Mouse (Mus musculus) limb, embryonic 13.5 days (tissue): ENCODE measurements at regions not wholly inside any gene's neighbourhood (a gene's known extent, or its start where the extent isn't known, plus 50 kb on each side); places are given as distances from the start of the nearest gene placed in this dataset.

Experiments used
- ATAC-seq: fragments of 200-750 bp; cut with Nextera tagmentation; 2 replicates; pipeline ENCODE4 v1.8.0; 2017; ENCODE audit warnings: low read depth, moderate number of reproducible peaks, moderate TSS enrichment; ENCODE audit not compliant: low FRiP score
- H3K27ac ChIP-seq: fragments of 300-500 bp; sonication (generic); 2 replicates; pipeline ENCODE4 v1.5.1; 2015; ENCODE audit warnings: inconsistent platforms, mild to moderate bottlenecking, moderate library complexity
- H3K27me3 ChIP-seq: fragments of 300-500 bp; sonication (generic); 2 replicates; pipeline ENCODE4 v1.6.1; 2015; ENCODE audit warnings: mild to moderate bottlenecking, inconsistent platforms
- H3K36me3 ChIP-seq: fragments of 300-500 bp; sonication (generic); 2 replicates; pipeline ENCODE4 v1.6.1; 2015; ENCODE audit warnings: inconsistent platforms, mild to moderate bottlenecking, moderate library complexity
- H3K4me1 ChIP-seq: fragments of 300-500 bp; sonication (generic); 2 replicates; pipeline ENCODE4 v1.6.1; 2015; ENCODE audit warnings: inconsistent platforms
- H3K4me2 ChIP-seq: fragments of 300-500 bp; sonication (generic); replicated peaks from 2 replicates; pipeline ENCODE4 v1.6.1; 2015; ENCODE audit warnings: inconsistent platforms, mild to moderate bottlenecking, moderate library complexity
- H3K4me3 ChIP-seq: fragments of 300-500 bp; sonication (generic); 2 replicates; pipeline ENCODE4 v1.5.1; 2015; ENCODE audit warnings: moderate library complexity, mild to moderate bottlenecking, inconsistent platforms
- H3K9ac ChIP-seq: fragments of 300-500 bp; sonication (generic); 2 replicates; pipeline ENCODE4 v1.6.1; 2015; ENCODE audit warnings: mild to moderate bottlenecking, inconsistent platforms
- H3K9me3 ChIP-seq: fragments of 300-500 bp; sonication (generic); 2 replicates; pipeline ENCODE4 v1.6.1; 2016; ENCODE audit warnings: inconsistent platforms
- WGBS: fragments of 180-500 bp; shearing (Covaris S2); methylation state at CpG from one replicate; pipeline ENCODE4 v1.1.7; 2015; 5-methylcytosine and 5-hydroxymethylcytosine counted together

GRCm38 (mm10) chr10:125610353-125610752 lies 221.1 kb upstream of the Slc16a7 start:
- H3K4me1 ChIP-seq, result no peaks in the 10 kb centered on the region
- no peaks in the 10 kb centered on the region for H3K9me3 ChIP-seq
- ATAC-seq, result no peak
- H3K4me3 ChIP-seq, result no peak overlapping the region
- peaks cover 3% of the 10 kb centered on the region; the same call in 1 of the 2 replicates for H3K27me3 ChIP-seq
- no peaks in the 10 kb centered on the region for H3K36me3 ChIP-seq
- no peak overlapping the region for H3K4me2 ChIP-seq
- no peak overlapping the region for H3K9ac ChIP-seq
- H3K27ac ChIP-seq, result no peak overlapping the region
- 78% methylated on average over 5 of the region's 5 CpGs for WGBS

GRCm38 (mm10) chr10:125612773-125613172 lies 223.5 kb upstream of the Slc16a7 start:
- H3K9ac ChIP-seq, result no peak overlapping the region
- H3K36me3 ChIP-seq, result no peaks in the 10 kb centered on the region
- H3K4me2 ChIP-seq, result no peak overlapping the region

GRCm38 (mm10) chr10:125621376-125621775 lies 232.1 kb upstream of the Slc16a7 start:
- H3K4me2 ChIP-seq, result no peak overlapping the region
- H3K9ac ChIP-seq, result no peak overlapping the region
- no peaks in the 10 kb centered on the region for H3K36me3 ChIP-seq
- no peak for ATAC-seq
- no peaks in the 10 kb centered on the region for H3K27me3 ChIP-seq
- H3K27ac ChIP-seq, result no peak overlapping the region
- H3K4me1 ChIP-seq, result no peaks in the 10 kb centered on the region
- H3K9me3 ChIP-seq, result no peaks in the 10 kb centered on the region
- 58% methylated on average over 6 of the region's 6 CpGs for WGBS
- no peak overlapping the region for H3K4me3 ChIP-seq

More at GRCm38 (mm10) chr10:125612773-125613172, 223.5 kb upstream of the Slc16a7 start:
- H3K4me1 ChIP-seq, result no peaks in the 10 kb centered on the region
- no peak overlapping the region for H3K27ac ChIP-seq
- no peak overlapping the region for H3K4me3 ChIP-seq
- H3K27me3 ChIP-seq, result peaks cover 3% of the 10 kb centered on the region; the same call in 1 of the 2 replicates
- no peak for ATAC-seq
- WGBS, result 87% methylated on average over 6 of the region's 6 CpGs
- no peaks in the 10 kb centered on the region for H3K9me3 ChIP-seq

- H3K4me1 ChIP-seq, result no peaks in the 10 kb centered on the region
- WGBS, result 20% methylated on average over 7 of the region's 7 CpGs
- no peaks in the 10 kb centered on the region for H3K9me3 ChIP-seq
- H3K27ac ChIP-seq, result no peak overlapping the region
- H3K4me3 ChIP-seq, result no peak overlapping the region
- no peaks in the 10 kb centered on the region for H3K27me3 ChIP-seq
- H3K4me2 ChIP-seq, result no peak overlapping the region
- H3K9ac ChIP-seq, result no peak overlapping the region
- no peak for ATAC-seq
- H3K36me3 ChIP-seq, result no peaks in the 10 kb centered on the region
Measured at GRCm38 (mm10) chr10:125623836-125624235, 234.6 kb upstream of the Slc16a7 start.

DNA sequence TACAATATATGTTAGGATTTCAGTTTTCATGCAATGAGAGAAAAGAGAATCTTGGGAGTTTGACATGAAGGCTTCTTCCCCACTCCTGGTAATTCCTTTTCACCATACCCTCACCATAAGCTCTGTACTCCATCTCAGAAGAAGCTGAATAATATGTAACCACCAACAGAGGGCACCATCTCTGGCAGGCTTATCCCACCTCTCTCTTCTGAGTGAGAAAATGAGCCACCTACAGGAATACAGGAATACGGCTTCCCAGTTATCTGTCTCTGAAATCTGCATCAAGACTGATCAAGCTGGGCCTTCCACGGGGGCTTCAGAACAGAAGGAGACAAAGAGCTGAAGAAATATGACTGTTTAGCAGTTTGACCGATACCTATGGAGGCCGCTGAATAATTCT lies 278.6 kb upstream of the Slc16a7 start:
- H3K9ac ChIP-seq, result no peak overlapping the region
- H3K4me1 ChIP-seq, result 0 out of 2 replicates have a peak, but pooled peaks cover 6% of the 10 kb centered on the region
- 87% methylated on average over 4 of the region's 4 CpGs for WGBS
- no peak for ATAC-seq
- H3K27ac ChIP-seq, result no peak overlapping the region
- H3K4me2 ChIP-seq, result no peak overlapping the region
- H3K36me3 ChIP-seq, result no peaks in the 10 kb centered on the region
- H3K9me3 ChIP-seq, result no peaks in the 10 kb centered on the region
- H3K27me3 ChIP-seq, result no peaks in the 10 kb centered on the region
- H3K4me3 ChIP-seq, result no peak overlapping the region

GRCm38 (mm10) chr10:125673637-125674036 lies 284.4 kb upstream of the Slc16a7 start:
- 56% methylated on average over 11 of the region's 11 CpGs for WGBS
- no peak overlapping the region for H3K9ac ChIP-seq
- H3K27ac ChIP-seq, result no peak overlapping the region
- ATAC-seq, result no peak
- H3K4me2 ChIP-seq, result no peak overlapping the region
- no peaks in the 10 kb centered on the region for H3K27me3 ChIP-seq
- no peak overlapping the region for H3K4me3 ChIP-seq
- no peaks in the 10 kb centered on the region for H3K9me3 ChIP-seq
- no peaks in the 10 kb centered on the region for H3K36me3 ChIP-seq
- 0 out of 2 replicates have a peak, but pooled peaks cover 5% of the 10 kb centered on the region for H3K4me1 ChIP-seq

DNA sequence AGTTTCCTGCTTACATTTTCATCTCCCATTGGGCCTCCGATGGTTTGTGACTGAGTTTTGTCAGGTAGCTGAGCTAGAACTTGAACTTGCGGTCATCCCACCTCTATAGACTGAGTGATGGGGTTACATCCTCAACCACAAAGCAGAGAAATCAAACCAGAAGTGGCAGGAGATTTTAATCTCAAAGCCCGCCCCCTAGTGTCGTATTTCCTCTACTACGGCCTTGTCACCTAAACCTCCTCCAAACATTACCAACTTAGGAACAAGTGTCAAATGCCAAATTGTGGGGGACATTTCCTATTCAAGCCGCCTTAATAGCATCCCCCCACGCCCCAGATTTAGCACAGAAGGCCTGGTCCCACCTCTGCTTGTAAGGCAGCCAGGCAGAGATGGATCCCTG lies 286.3 kb upstream of the Lrig3 start:
- 71% methylated on average over 7 of the region's 7 CpGs for WGBS
- no peaks in the 10 kb centered on the region for H3K4me1 ChIP-seq
- ATAC-seq, result no peak
- H3K36me3 ChIP-seq, result no peaks in the 10 kb centered on the region
- H3K27ac ChIP-seq, result no peak overlapping the region
- H3K9ac ChIP-seq, result no peak overlapping the region
- H3K27me3 ChIP-seq, result no peaks in the 10 kb centered on the region
- H3K4me2 ChIP-seq, result no peak overlapping the region
- no peak overlapping the region for H3K4me3 ChIP-seq
- no peaks in the 10 kb centered on the region for H3K9me3 ChIP-seq

DNA sequence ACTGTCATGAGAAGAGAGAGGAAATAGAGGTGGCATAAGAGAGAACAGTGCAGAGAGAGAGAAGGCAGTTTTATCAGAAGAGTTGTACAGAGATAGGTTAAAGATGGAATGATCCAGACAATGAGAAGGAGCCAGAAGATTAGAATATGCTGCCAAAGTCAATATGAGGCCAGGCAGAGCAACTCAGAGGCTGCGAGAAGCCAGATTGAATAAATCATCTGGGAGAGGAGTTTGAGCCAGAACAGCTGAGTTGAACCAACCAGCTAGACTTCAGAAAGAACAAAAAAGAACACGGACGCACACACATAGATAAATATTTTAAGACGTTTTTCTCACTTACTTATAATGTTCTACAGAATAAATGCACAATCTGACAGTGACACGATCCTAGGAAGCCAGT lies 280.8 kb upstream of the Lrig3 start:
- Histone ChIP-seq H3K9ac (no peak overlapping the region), H3K4me3 (no peak overlapping the region), H3K27ac (no peak overlapping the region), H3K27me3 (no peaks in the 10 kb centered on the region), H3K4me1 (no peaks in the 10 kb centered on the region), H3K36me3 (no peaks in the 10 kb centered on the region), H3K9me3 (no peaks in the 10 kb centered on the region), H3K4me2 (no peak overlapping the region)
- no peak for ATAC-seq
- WGBS, result 89% methylated on average over 5 of the region's 5 CpGs

- no peaks in the 10 kb centered on the region for H3K9me3 ChIP-seq
- WGBS, result 47% methylated on average over 7 of the region's 7 CpGs
- no peaks in the 10 kb centered on the region for H3K4me1 ChIP-seq
- no peaks in the 10 kb centered on the region for H3K36me3 ChIP-seq
- H3K4me3 ChIP-seq, result no peak overlapping the region
- H3K9ac ChIP-seq, result no peak overlapping the region
- H3K27me3 ChIP-seq, result no peaks in the 10 kb centered on the region
- no peak overlapping the region for H3K27ac ChIP-seq
- ATAC-seq, result no peak
- H3K4me2 ChIP-seq, result no peak overlapping the region
Measured at GRCm38 (mm10) chr10:125693505-125693904, 272.5 kb upstream of the Lrig3 start.

DNA sequence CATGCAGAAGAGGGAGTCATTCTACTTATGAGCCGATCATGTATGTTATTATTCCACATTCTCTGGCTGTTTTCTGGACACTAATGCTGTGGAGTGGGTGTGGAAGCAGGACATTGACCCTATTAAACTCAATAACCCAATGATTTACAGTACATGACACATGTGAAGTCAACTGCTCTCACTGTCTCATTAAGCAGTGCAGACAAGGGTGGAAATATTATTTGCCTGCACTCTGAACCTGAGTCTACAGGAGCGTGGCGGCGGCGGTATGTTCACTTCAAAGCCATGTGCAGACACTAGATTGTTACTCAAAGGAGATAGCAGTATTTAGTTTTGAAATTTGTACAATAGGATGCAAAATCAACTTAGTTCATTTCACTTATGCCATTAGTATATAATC lies 269.8 kb upstream of the Lrig3 start:
- Histone ChIP-seq H3K27me3 (no peaks in the 10 kb centered on the region), H3K4me3 (no peak overlapping the region), H3K4me2 (no peak overlapping the region), H3K9me3 (no peaks in the 10 kb centered on the region), H3K4me1 (no peaks in the 10 kb centered on the region), H3K36me3 (no peaks in the 10 kb centered on the region), H3K27ac (no peak overlapping the region), H3K9ac (no peak overlapping the region)
- WGBS, result 90% methylated on average over 5 of the region's 5 CpGs
- no peak for ATAC-seq

- ATAC-seq, result peak; percentile 81; the same call in 1 of the 2 replicates
- 29% methylated on average over 18 of the region's 18 CpGs for WGBS
- no peak overlapping the region for H3K4me3 ChIP-seq
- no peak overlapping the region for H3K9ac ChIP-seq
- peak overlapping the region; percentile 34 for H3K4me2 ChIP-seq
- H3K9me3 ChIP-seq, result no peaks in the 10 kb centered on the region
- H3K27ac ChIP-seq, result no peak overlapping the region
- peaks cover 5% of the 10 kb centered on the region; the same call in 1 of the 2 replicates for H3K4me1 ChIP-seq
- no peaks in the 10 kb centered on the region for H3K36me3 ChIP-seq
- no peaks in the 10 kb centered on the region for H3K27me3 ChIP-seq
Measured at GRCm38 (mm10) chr10:125725077-125725680, 240.8 kb upstream of the Lrig3 start.

DNA sequence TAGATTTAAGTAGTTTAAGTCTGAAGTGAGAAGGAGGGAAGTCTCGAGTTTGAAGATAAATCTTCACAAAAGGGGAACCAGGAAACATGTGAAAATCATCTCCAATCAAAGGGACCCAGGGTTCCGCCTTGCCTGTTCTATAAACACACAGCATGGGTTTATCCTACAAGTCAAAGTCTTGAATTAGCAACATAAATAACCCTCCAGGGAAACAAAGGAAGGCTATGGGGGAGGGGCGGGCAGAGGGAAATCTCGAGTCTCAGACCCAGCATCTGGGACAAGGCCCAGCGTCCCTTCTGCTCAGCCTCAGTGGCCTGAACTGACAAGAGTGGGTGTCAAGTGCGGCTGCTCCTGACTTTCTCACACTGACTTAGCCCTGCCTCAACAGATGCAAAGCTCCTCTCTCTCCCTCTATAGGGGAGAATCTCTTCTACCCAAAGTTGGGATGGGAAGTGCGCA lies 240.3 kb upstream of the Lrig3 start:
- Histone ChIP-seq H3K27me3 (no peaks in the 10 kb centered on the region), H3K4me2 (peak overlapping the region; percentile 34), H3K36me3 (no peaks in the 10 kb centered on the region), H3K9ac (no peak overlapping the region), H3K4me1 (peaks cover 5% of the 10 kb centered on the region; the same call in 1 of the 2 replicates), H3K4me3 (no peak overlapping the region), H3K27ac (no peak overlapping the region; the same call in 1 of the 2 replicates), H3K9me3 (no peaks in the 10 kb centered on the region)
- peak; percentile 46 for ATAC-seq
- WGBS, result 22% methylated on average over 7 of the region's 7 CpGs

- WGBS, result 50% methylated on average over 8 of the region's 8 CpGs
- Histone ChIP-seq H3K9me3 (no peaks in the 10 kb centered on the region), H3K27me3 (no peaks in the 10 kb centered on the region), H3K4me3 (no peak overlapping the region), H3K4me1 (peaks cover 5% of the 10 kb centered on the region; the same call in 1 of the 2 replicates), H3K4me2 (no peak overlapping the region), H3K27ac (no peak overlapping the region), H3K9ac (no peak overlapping the region), H3K36me3 (no peaks in the 10 kb centered on the region)
- no peak for ATAC-seq
Measured at GRCm38 (mm10) chr10:125726546-125726945, 239.4 kb upstream of the Lrig3 start.
